Mouse (Mus musculus): ENCODE results near the gene Slco2a1. TPM values are rescaled to one million over a fixed set of nuclear protein-coding genes. Genes with fewer than 3 reads are reported as not detected.

Slco2a1 gene
- total and polyA plus RNA-seq, 3 experiments = 0.14 TPM; not detected in 2

GRCm38 (mm10) chr9:103092248-103092647, 103.7 kb downstream of the Slco2a1 start:
- peak; percentile 65 for DNase-seq (ENCODE audit: extremely low read depth)
- Histone ChIP-seq H3K36me3 (replicated peaks in 1 of 2; ENCODE audit: control insufficient read depth in 1 of 2, insufficient read depth in 1 of 2, low read length in 1 of 2) (no peaks in the 10 kb centered on the region), H3K27me3 (replicated peaks) (peaks cover 42% of the 10 kb centered on the region), H3K27ac (ENCODE audit: insufficient read depth, low read depth) (no peak overlapping the region), H3K4me3 (replicated peaks in 1 of 3; ENCODE audit: low read depth in 2 of 3, low read length in 2 of 3, poor library complexity in 1 of 3) (peak overlapping the region in 1 of 3 experiments; percentile 45), H3K9me3 (replicated peaks; ENCODE audit: low read length) (no peaks in the 10 kb centered on the region), H3K79me2 (replicated peaks; ENCODE audit: control insufficient read depth, extremely low read depth, insufficient read depth, poor library complexity, severe bottlenecking) (no peaks in the 10 kb centered on the region), H3K4me1 (ENCODE audit: control insufficient read depth in 1 of 2, insufficient read depth in 2 of 2) (peaks cover 5 to 17% of the 10 kb centered on the region in 2 experiments), H3K9ac (ENCODE audit: insufficient read depth, low read depth) (no peak overlapping the region), H3K4me2 (ENCODE audit: insufficient read depth, low read depth, poor library complexity, severe bottlenecking) (peak overlapping the region; percentile 79)
- TF ChIP-seq IRF4 (IDR thresholded peaks at IDR 0.05; ENCODE audit: low read depth, low read length) = peak; percentile 54; the same call in 1 of the 2 replicates
- 0 out of 2 replicates have a peak, but pooled peaks have one; percentile 52 for TF ChIP-seq TCF12 (IDR thresholded peaks at IDR 0.05; ENCODE audit: low read depth, low read length)
- peak; percentile 76 to 99 for TF ChIP-seq CTCF (conservative IDR thresholded peaks at IDR 0.05 in 1 of 2, IDR thresholded peaks at IDR 0.05 in 1 of 2; ENCODE audit: low read depth in 2 of 2, low read length in 2 of 2)
- 0 out of 2 replicates have a peak, but pooled peaks have one; percentile 43 for TF ChIP-seq SIN3A (IDR thresholded peaks at IDR 0.05; ENCODE audit: low read length)
- TF ChIP-seq MAFK (IDR thresholded peaks at IDR 0.05; ENCODE audit: insufficient replicate concordance, low read length) = no peak
- peak; percentile 39; the same call in 1 of the 2 replicates for TF ChIP-seq ZC3H11A (IDR thresholded peaks at IDR 0.05; ENCODE audit: low read depth, low read length)
- TF ChIP-seq MXI1 (IDR thresholded peaks at IDR 0.05; ENCODE audit: low read depth, low read length) = peak; percentile 43; the same call in 1 of the 2 replicates
- TF ChIP-seq MYC (IDR thresholded peaks at IDR 0.05; ENCODE audit: low read depth, low read length) = no peak
- TF ChIP-seq RAD21 (IDR thresholded peaks at IDR 0.05; ENCODE audit: low read depth, low read length) = peak; percentile 87
- TF ChIP-seq MAX (IDR thresholded peaks at IDR 0.05; ENCODE audit: low read length) = peak; percentile 56; the same call in 1 of the 2 replicates
- 0 out of 2 replicates have a peak, but pooled peaks have one; percentile 29 for TF ChIP-seq ELF1 (IDR thresholded peaks at IDR 0.05; ENCODE audit: low read depth, low read length)
- peak; percentile 50; the same call in 1 of the 2 replicates for TF ChIP-seq NELFE (IDR thresholded peaks at IDR 0.05; ENCODE audit: low read depth, low read length)
- TF ChIP-seq POLR2AphosphoS2 (IDR thresholded peaks at IDR 0.05; ENCODE audit: low read depth, low read length) = no peak
- TF ChIP-seq SMC3 (IDR thresholded peaks at IDR 0.05; ENCODE audit: low read depth, low read length) = peak; percentile 94
- dilution Hi-C loops (cut with MboI; ENCODE audit: extremely low pct_ligation_motif_present, extremely low pct_unique_long_range_greater_than_20kb, low sequenced_read_pairs) = no loop called here
- in situ Hi-C loops (cut with MboI; ENCODE audit: low pct_ligation_motif_present, low pct_unique_long_range_greater_than_20kb, low sequenced_read_pairs) = loop anchor here (5.0 kb wide), 1 partner anchor 85 kb away; no protein-coding TSS in a partner anchor

GRCm38 (mm10) chr9:103093681-103094080, 105.2 kb downstream of the Slco2a1 start:
- no peaks in the 10 kb centered on the region for H3K36me3 ChIP-seq (replicated peaks in 1 of 2; ENCODE audit: control insufficient read depth in 1 of 2, insufficient read depth in 1 of 2, low read length in 1 of 2)
- TF ChIP-seq BHLHE40 (IDR thresholded peaks at IDR 0.05; ENCODE audit: low read depth, low read length) = no peak
- no peak for TF ChIP-seq JUND (conservative IDR thresholded peaks at IDR 0.05; ENCODE audit: low read depth, low read length)
- TF ChIP-seq MYC (IDR thresholded peaks at IDR 0.05; ENCODE audit: low read depth, low read length) = no peak
- TF ChIP-seq MAFK (IDR thresholded peaks at IDR 0.05; ENCODE audit: insufficient replicate concordance, low read length) = no peak
- TF ChIP-seq JUN (IDR thresholded peaks at IDR 0.05; ENCODE audit: insufficient read depth, low read depth, low read length) = no peak
- TF ChIP-seq MEF2A (IDR thresholded peaks at IDR 0.05; ENCODE audit: borderline replicate concordance, low read depth, low read length) = no peak
- TF ChIP-seq POLR2A (IDR thresholded peaks at IDR 0.05; ENCODE audit: low read depth, low read length) = no peak
- no peak for TF ChIP-seq TBP (conservative IDR thresholded peaks at IDR 0.05; ENCODE audit: low read depth, low read length)
- TF ChIP-seq UBTF (IDR thresholded peaks at IDR 0.05; ENCODE audit: low read depth, low read length) = no peak
- TF ChIP-seq ZNF384 (IDR thresholded peaks at IDR 0.05; ENCODE audit: low read depth, low read length) = no peak
- TF ChIP-seq CTCF (conservative IDR thresholded peaks at IDR 0.05 in 1 of 2, IDR thresholded peaks at IDR 0.05 in 1 of 2; ENCODE audit: low read depth in 2 of 2, low read length in 2 of 2) = no peak
- no peak for TF ChIP-seq ZKSCAN1 (IDR thresholded peaks at IDR 0.05; ENCODE audit: borderline replicate concordance, low read depth, low read length)
- no peak for TF ChIP-seq ZMIZ1 (IDR thresholded peaks at IDR 0.05; ENCODE audit: low read depth, low read length)
- no peak for TF ChIP-seq USF2 (conservative IDR thresholded peaks at IDR 0.05; ENCODE audit: low read depth, low read length)
- TF ChIP-seq CHD2 (IDR thresholded peaks at IDR 0.05; ENCODE audit: low read length) = no peak
- TF ChIP-seq NELFE (IDR thresholded peaks at IDR 0.05; ENCODE audit: low read depth, low read length) = no peak
- TF ChIP-seq SMC3 (IDR thresholded peaks at IDR 0.05; ENCODE audit: low read depth, low read length) = no peak
- TF ChIP-seq MAZ (IDR thresholded peaks at IDR 0.05; ENCODE audit: low read depth, low read length) = no peak
- TF ChIP-seq IRF4 (IDR thresholded peaks at IDR 0.05; ENCODE audit: low read depth, low read length) = no peak
- TF ChIP-seq RCOR1 (conservative IDR thresholded peaks at IDR 0.05; ENCODE audit: low read depth, low read length) = no peak
- no peaks in the 10 kb centered on the region for H3K79me2 ChIP-seq (replicated peaks; ENCODE audit: control insufficient read depth, extremely low read depth, insufficient read depth, poor library complexity, severe bottlenecking)
- H3K27ac ChIP-seq (ENCODE audit: insufficient read depth, low read depth) = no peak overlapping the region
- no peak for DNase-seq (ENCODE audit: extremely low read depth)
- H3K9me3 ChIP-seq (replicated peaks; ENCODE audit: low read length) = no peaks in the 10 kb centered on the region
- no peak overlapping the region for H3K9ac ChIP-seq (ENCODE audit: insufficient read depth, low read depth)
- H3K4me1 ChIP-seq (ENCODE audit: control insufficient read depth in 1 of 2, insufficient read depth in 2 of 2) = peaks cover 5 to 17% of the 10 kb centered on the region in 2 experiments
- peaks cover 32% of the 10 kb centered on the region for H3K27me3 ChIP-seq (replicated peaks)
- in situ Hi-C loops (cut with MboI; ENCODE audit: low pct_ligation_motif_present, low pct_unique_long_range_greater_than_20kb, low sequenced_read_pairs) (loop anchor here (5.0 kb wide), 1 partner anchor 84 kb away; no protein-coding TSS in a partner anchor), dilution Hi-C loops (cut with MboI; ENCODE audit: extremely low pct_ligation_motif_present, extremely low pct_unique_long_range_greater_than_20kb, low sequenced_read_pairs) (no loop called here)
- H3K4me3 ChIP-seq (replicated peaks in 1 of 3; ENCODE audit: low read depth in 2 of 3, low read length in 2 of 3, poor library complexity in 1 of 3) = no peak overlapping the region
- H3K4me2 ChIP-seq (ENCODE audit: insufficient read depth, low read depth, poor library complexity, severe bottlenecking) = no peak overlapping the region

All from CH12.LX (cell line).